Mouse (Mus musculus) cortical plate, adult 2 months (tissue): ENCODE results near the gene Gm42742.

ENCODE experiments used
- CTCF ChIP-seq: fragments of 200-500 bp; IDR thresholded peaks from 2 replicates; pipeline ENCODE4 v1.5.1; 2011; ENCODE audit warnings: mild to moderate bottlenecking, control low read depth, low read length; ENCODE audit not compliant: insufficient read depth; ENCODE audit errors: extremely low read depth
- POLR2A ChIP-seq: fragments of 200-500 bp; IDR thresholded peaks from 2 replicates; pipeline ENCODE4 v1.6.1; 2011; ENCODE audit warnings: mild to moderate bottlenecking, low read length, control low read depth; ENCODE audit not compliant: insufficient read depth; ENCODE audit errors: extremely low read depth

DNA sequence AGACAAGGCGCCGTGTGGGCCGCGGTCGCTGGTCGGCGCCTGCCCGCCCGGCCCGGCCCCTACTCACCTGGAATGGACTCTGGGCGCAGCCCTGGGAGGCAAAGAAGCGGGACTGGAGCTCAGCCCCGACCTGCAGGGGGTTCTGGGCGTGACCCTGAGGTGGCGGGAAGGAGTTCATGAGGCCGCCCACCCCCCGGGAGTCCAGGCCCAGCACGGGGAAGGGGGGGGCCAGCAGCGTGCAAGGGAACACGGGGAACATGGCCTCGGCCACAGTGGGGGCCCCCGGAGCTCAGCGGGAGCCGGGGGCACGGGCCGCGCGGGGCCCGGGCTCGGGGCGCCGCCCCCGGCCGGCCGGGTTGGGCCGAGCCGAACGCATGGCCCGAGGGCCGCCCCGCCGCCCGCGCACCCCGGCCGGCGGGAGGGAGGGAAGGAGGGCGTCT, 5.3 kb upstream of the Gm42742 start:
- TF ChIP-seq POLR2A (no peak), CTCF (no peak)
